Mouse (Mus musculus) lung, postnatal 0 days (tissue): ENCODE measurements around the gene Fbxo31.

Source experiments
- CTCF ChIP-seq: IDR thresholded peaks from 2 replicates; pipeline ENCODE4 v1.5.1; 2016; ENCODE audit warnings: antibody characterized with exemption, mild to moderate bottlenecking
- EP300 ChIP-seq: IDR thresholded peaks from 2 replicates; pipeline ENCODE4 v1.6.1; 2016; ENCODE audit warnings: antibody characterized with exemption, mild to moderate bottlenecking, control low read depth

DNA sequence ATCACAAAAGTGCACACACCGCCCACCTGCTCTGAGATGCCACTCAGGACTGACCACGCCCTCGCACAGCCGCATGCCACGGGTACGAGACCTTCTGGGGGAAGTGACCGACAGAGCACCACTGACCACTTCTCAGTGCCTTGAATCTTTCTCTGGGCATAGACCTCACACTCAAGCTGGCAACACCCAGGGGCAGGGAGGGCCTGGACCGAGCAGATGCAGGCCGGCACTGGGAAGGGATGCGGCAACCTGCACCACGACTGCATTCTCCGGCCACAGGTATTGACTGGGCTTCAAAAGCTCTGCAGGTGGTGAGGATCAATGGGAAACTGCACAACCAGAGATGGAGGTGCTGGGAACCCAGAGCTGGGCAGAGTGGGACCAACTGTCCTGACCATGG, 23.8 kb upstream of the Fbxo31 start:
- TF ChIP-seq EP300 (no peak), CTCF (no peak)
